Mouse (Mus musculus) small intestine, adult 2 months (tissue): Measurements from ENCODE around the gene Suclg2. TPM values are rescaled to one million over a fixed set of nuclear protein-coding genes. Genes with fewer than 3 reads are reported as not detected.
"Not testable (repeated sequence)": the region's sequence is repeated elsewhere in the genome, so short reads cannot be mapped to it uniquely, and the experiment has no call there.

Source experiments
- H3K27ac ChIP-seq: fragments of 200-500 bp; 2 replicates; pipeline ENCODE4 v1.5.1; 2012; ENCODE audit warnings: low read depth, low read length, control low read depth, inconsistent platforms; ENCODE audit not compliant: insufficient read depth
- H3K27me3 ChIP-seq: fragments of 200-500 bp; 2 replicates; pipeline ENCODE4 v1.6.1; 2012; ENCODE audit warnings: mild to moderate bottlenecking, moderate library complexity, low read length, inconsistent platforms; ENCODE audit not compliant: control insufficient read depth, insufficient read depth
- H3K36me3 ChIP-seq: fragments of 200-500 bp; 2 replicates; pipeline ENCODE4 v1.6.1; 2012; ENCODE audit warnings: mild to moderate bottlenecking, low read length, control low read depth, inconsistent platforms; ENCODE audit not compliant: control insufficient read depth, insufficient read depth
- H3K4me1 ChIP-seq: fragments of 200-500 bp; 2 replicates; pipeline ENCODE4 v1.6.1; 2012; ENCODE audit warnings: low read length, inconsistent platforms, mixed read lengths; ENCODE audit not compliant: control insufficient read depth, insufficient read depth, insufficient read length
- H3K4me3 ChIP-seq: fragments of 200-500 bp; 2 replicates; pipeline ENCODE4 v1.5.1; 2012; ENCODE audit warnings: low read depth, mild to moderate bottlenecking, control low read depth, inconsistent platforms, low read length, moderate library complexity
- CTCF ChIP-seq: fragments of 200-500 bp; IDR thresholded peaks from 2 replicates; pipeline ENCODE4 v1.5.1; 2012; ENCODE audit warnings: low read depth, mild to moderate bottlenecking, control low read depth, inconsistent platforms, low read length, moderate library complexity, mixed read lengths; ENCODE audit not compliant: insufficient replicate concordance, insufficient read length; ENCODE audit errors: extremely low read depth
- POLR2A ChIP-seq: fragments of 200-500 bp; IDR thresholded peaks from 2 replicates; pipeline ENCODE4 v1.6.1; 2012; ENCODE audit warnings: low read depth, mild to moderate bottlenecking, control low read depth, inconsistent platforms, low read length, moderate library complexity
- WGBS: fragments of 180-500 bp; shearing (Covaris S2); methylation state at CpG from one replicate; pipeline ENCODE4 v1.1.7; 2018; 5-methylcytosine and 5-hydroxymethylcytosine counted together
- polyA plus RNA-seq: library from polyadenylated mRNA; depleted of rRNA; stranded (reverse); fragments of >200 nt; gene quantifications from 2 replicates; pipeline ENCODE4 v1.2.3, GENCODE M21; 2012

Suclg2 gene
- polyA plus RNA-seq, 1 experiment: 13.1 TPM

DNA sequence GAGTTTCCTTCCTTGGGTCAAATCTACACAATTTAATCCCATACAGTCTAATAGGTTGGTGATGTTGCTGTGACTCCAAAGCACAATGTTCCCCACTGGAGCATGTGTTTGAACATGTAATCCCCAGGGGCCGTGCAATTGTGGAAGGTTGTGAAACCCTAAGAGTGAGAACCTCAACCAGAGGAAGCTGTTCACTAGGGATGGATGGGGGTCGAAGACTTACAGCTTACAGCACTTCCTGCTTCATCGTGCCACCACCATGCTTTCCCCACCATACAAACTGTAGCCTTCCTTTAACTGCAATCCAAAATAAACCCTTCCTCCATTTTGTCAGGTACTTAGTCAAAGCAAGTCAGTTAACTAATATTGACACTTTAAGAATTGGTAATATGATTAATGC lies 107.5 kb downstream of the Suclg2 start:
- WGBS: 80% methylated on average over 3 of the region's 3 CpGs

DNA sequence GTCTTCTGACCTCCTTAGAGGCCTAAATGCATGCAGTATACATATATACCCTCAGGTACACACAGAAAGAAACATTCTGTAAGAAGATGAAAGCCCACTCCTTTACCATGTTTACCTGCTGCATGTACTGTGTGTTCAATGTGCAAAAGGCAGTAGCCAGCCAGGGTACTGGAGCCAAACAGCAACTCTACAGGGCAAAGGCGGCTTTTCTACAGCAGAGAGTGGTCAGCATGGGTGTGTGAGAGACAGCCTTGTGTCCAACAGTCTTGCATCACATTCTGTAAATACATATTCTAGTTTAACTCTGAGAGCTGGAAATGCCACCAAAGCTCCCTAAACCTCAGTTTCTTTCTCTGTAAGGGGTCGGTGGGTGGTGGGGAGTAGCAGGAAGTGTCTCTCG lies 110.5 kb downstream of the Suclg2 start:
- TF ChIP-seq POLR2A: no peak
- TF ChIP-seq CTCF: no peak
- H3K4me1 ChIP-seq: no peaks in the 10 kb centered on the region
- no peaks in the 10 kb centered on the region for H3K27me3 ChIP-seq
- WGBS: 91% methylated on average over 3 of the region's 3 CpGs
- peaks cover 2% of the 10 kb centered on the region; the same call in 1 of the 2 replicates for H3K36me3 ChIP-seq
- H3K27ac ChIP-seq: no peak overlapping the region
- no peak overlapping the region for H3K4me3 ChIP-seq

More for the DNA sequence above, 107.5 kb downstream of the Suclg2 start:
- Histone ChIP-seq H3K4me3 (no peak overlapping the region), H3K36me3 (peaks cover 2% of the 10 kb centered on the region; the same call in 1 of the 2 replicates), H3K4me1 (peaks cover 2% of the 10 kb centered on the region; the same call in 1 of the 2 replicates), H3K27me3 (no peaks in the 10 kb centered on the region), H3K27ac (no peak overlapping the region)
- TF ChIP-seq CTCF (no peak), POLR2A (no peak)

DNA sequence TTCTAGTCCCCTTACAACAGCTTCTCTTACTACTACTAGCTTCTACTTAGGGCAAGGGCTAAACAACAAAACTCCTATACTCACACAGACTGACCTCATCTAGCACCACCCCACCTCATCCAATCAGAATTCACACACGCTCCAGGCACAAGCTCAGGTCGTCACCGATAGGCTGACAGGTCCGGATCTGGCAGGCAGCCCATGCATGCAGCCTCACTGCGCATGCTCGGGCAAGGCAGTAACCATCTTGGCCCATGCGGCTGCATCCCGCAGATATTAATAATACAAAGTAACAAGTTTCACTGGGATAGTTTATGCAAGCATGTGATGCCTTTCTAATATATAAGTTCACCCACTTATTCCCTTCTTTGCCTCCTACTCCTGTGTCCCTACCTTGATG lies 117.9 kb downstream of the Suclg2 start:
- WGBS: 93% methylated on average over 8 of the region's 8 CpGs
- H3K4me1 ChIP-seq, H3K36me3 ChIP-seq, H3K27me3 ChIP-seq, H3K4me3 ChIP-seq, H3K27ac ChIP-seq: not testable (repeated sequence)

DNA sequence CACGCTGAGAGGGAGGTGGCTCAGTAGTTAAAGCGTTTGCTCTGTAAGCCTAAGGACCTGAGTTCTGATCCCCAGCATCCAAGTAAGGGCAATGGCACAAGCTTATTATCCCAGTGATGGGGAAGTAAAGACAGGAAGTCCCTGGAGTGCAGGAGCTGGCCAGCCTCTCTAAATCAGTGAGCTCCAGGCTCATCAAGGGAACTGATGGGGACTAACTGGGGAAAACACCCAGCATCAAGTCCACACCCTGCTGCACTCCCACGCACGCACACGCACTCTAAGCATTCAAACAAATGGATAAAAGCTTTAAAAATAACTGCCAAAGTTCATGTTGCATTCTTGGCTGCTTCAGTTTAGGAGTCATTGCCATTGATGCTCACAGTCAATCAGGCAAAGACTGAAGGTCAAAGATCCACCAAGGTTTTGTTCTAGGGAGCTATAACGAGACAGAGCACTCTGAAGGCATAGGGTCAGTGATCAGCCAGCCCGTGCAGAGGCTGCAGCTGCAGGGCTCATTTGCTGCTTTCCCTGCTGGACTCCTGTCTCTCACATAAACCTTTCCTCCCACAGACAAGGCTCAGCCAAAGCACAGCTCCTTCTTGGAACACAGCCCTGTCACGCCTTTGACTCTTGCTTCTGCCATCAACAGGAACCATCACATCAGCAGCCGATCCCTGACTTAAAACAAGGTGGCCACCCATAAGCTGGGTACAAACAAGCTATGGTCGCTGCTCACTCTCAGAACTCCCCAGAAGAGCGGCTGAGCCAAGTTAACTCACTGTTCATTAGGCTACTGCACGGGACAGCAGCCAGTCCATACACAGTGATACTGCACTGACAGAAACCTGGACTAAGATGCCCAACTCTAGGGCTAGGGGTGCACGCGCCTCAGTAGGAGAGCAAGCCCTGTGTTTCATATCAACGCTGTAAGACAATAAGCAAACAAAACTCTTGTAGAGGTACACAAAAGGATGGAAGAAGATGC lies 121.5 kb downstream of the Suclg2 start:
- Histone ChIP-seq H3K4me3 (no peak overlapping the region), H3K4me1 (no peaks in the 10 kb centered on the region), H3K27ac (no peak overlapping the region), H3K27me3 (no peaks in the 10 kb centered on the region), H3K36me3 (0 out of 2 replicates have a peak, but pooled peaks cover 4% of the 10 kb centered on the region)
- 76% methylated on average over 15 of the region's 15 CpGs for WGBS
- TF ChIP-seq CTCF (no peak), POLR2A (no peak)

DNA sequence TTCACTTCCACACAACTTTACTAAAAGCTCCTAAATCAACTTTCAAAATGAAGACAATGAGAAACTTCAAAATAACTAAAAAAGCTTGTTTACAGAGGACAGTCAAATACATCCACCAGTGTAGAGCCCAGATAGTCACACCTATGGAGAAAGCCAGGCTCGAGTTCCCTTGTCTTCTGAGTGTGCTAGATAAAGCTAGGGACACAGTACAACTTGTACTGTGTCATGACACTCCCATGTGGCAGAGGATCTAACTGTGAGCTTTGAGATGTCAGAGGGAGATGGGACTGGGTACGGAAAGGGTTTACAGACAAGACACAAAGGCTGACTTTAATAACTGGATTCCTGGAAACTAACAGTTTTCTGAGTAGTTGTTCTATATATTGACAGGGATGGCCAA lies 122.7 kb downstream of the Suclg2 start:
- WGBS: 74% methylated on average over 2 of the region's 2 CpGs
- H3K4me1 ChIP-seq: no peaks in the 10 kb centered on the region
- H3K27ac ChIP-seq: no peak overlapping the region

DNA sequence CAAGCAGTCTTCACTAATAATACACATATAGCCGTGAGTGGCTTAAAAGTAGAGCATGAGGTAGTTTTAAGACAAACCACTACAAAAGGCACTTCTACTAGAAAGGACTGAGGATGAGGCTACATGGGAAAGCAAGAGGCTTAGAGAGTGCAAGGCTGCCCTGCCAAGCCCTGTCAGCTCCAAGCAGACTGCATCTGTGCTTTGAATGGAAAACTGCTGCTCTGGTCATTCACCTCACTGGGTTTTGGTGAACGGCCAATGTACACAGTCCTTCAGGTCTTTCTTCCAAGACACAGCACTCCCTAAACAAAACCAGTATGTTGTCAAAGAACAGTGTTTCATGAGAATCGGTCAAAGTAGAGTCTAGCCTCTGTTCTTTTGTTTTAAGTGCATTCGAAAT lies 124.4 kb downstream of the Suclg2 start:
- peaks cover 6% of the 10 kb centered on the region; the same call in 1 of the 2 replicates for H3K36me3 ChIP-seq
- H3K27me3 ChIP-seq: no peaks in the 10 kb centered on the region
- no peak overlapping the region for H3K27ac ChIP-seq
- H3K4me1 ChIP-seq: no peaks in the 10 kb centered on the region
- H3K4me3 ChIP-seq: no peak overlapping the region
- TF ChIP-seq CTCF (no peak), POLR2A (no peak)
- 87% methylated on average over 4 of the region's 4 CpGs for WGBS

More for the DNA sequence above, 122.7 kb downstream of the Suclg2 start:
- Histone ChIP-seq H3K36me3 (peaks cover 6% of the 10 kb centered on the region; the same call in 1 of the 2 replicates), H3K4me3 (no peak overlapping the region), H3K27me3 (no peaks in the 10 kb centered on the region)
- TF ChIP-seq CTCF: no peak
- TF ChIP-seq POLR2A: no peak

DNA sequence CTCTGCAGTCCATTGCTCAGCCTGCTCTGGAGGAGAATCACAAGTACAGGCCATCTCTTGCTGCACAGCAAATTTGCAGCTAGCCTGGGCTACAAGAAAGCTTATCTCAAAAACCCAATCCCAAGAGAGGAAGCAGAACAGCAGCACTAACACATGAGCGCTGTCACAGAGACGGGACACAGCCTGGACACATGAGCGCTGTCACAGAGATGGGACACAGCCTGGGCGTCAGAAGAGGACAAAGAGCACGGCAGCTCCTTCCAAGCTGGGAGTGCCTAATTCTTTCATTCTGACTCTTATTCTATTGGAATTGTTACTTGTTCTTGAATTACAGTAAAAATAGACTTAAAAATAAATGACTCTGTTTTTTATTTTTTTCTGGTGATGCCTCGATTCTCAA lies 126.2 kb downstream of the Suclg2 start:
- H3K4me1 ChIP-seq: no peaks in the 10 kb centered on the region
- peaks cover 9% of the 10 kb centered on the region; the same call in 1 of the 2 replicates for H3K36me3 ChIP-seq
- H3K27ac ChIP-seq: no peak overlapping the region
- no peak overlapping the region for H3K4me3 ChIP-seq
- no peaks in the 10 kb centered on the region for H3K27me3 ChIP-seq
- 90% methylated on average over 6 of the region's 6 CpGs for WGBS
- TF ChIP-seq CTCF (no peak), POLR2A (no peak)
